Mouse (Mus musculus) bone marrow, adult 2 months (tissue): ENCODE data around the gene Rrbp1. TPM values are rescaled to one million over a fixed set of nuclear protein-coding genes. Genes with fewer than 3 reads are reported as not detected.
A peak's percentile ranks its signal among the peaks of the same experiment; 100 is the strongest.

Source experiments
- H3K27ac ChIP-seq: fragments of 200-500 bp; 2 replicates; pipeline ENCODE4 v1.5.1; 2012; ENCODE audit warnings: low read depth, mild to moderate bottlenecking, control low read depth, inconsistent platforms, low read length; ENCODE audit not compliant: control insufficient read depth, poor library complexity, insufficient read depth
- H3K4me1 ChIP-seq: fragments of 200-500 bp; 2 replicates; pipeline ENCODE4 v1.6.1; 2011; ENCODE audit warnings: low read length; ENCODE audit not compliant: control insufficient read depth, insufficient read depth
- H3K4me3 ChIP-seq: fragments of 200-500 bp; replicated peaks from 2 replicates; pipeline ENCODE3; 2011; ENCODE audit warnings: mild to moderate bottlenecking, low read depth, low read length, control low read depth; ENCODE audit not compliant: control insufficient read depth
- CTCF ChIP-seq: fragments of 200-500 bp; IDR thresholded peaks from 2 replicates; pipeline ENCODE4 v1.5.1; 2011; ENCODE audit warnings: low read length, control low read depth; ENCODE audit not compliant: control insufficient read depth, insufficient read depth
- POLR2A ChIP-seq: fragments of 200-500 bp; IDR thresholded peaks from 2 replicates; pipeline ENCODE4 v1.6.1; 2011; ENCODE audit warnings: low read depth, mild to moderate bottlenecking, control low read depth, low read length, borderline replicate concordance; ENCODE audit not compliant: control insufficient read depth
- whole genome bisulfite sequencing: fragments of 180-500 bp; shearing (Covaris S2); methylation state at CpG from one replicate; pipeline ENCODE4 v1.1.7; 2018; 5-methylcytosine and 5-hydroxymethylcytosine counted together
- polyA plus RNA-seq: library from polyadenylated mRNA; stranded (reverse); fragments of >200 nt; gene quantifications from 2 replicates; pipeline ENCODE4 v1.2.4, GENCODE M21; 2011; ENCODE audit warnings: low replicate concordance; ENCODE audit not compliant: missing spikeins, insufficient read depth, insufficient read length

Rrbp1 gene
- polyA plus RNA-seq, 1 experiment: 155 TPM

- H3K4me3 ChIP-seq: peak within 1 kb of the TSS; percentile 89
- H3K27ac ChIP-seq: peak within 1 kb of the TSS; percentile 93
- under 1% methylated on average over 71 of the region's 71 CpGs for WGBS
- TF ChIP-seq CTCF (no peak), POLR2A (peak; percentile 95)
- H3K4me1 ChIP-seq: no peaks in the 10 kb centered on the region; the same call in 1 of the 2 replicates
These were observed 96.1 kb downstream of the Rrbp1 start, which contains the start of gene Dstn for GRCm38 (mm10) chr2:143914760-143915599. Gene Dstn (plus strand): TSS chr2:143915320.

GRCm38 (mm10) chr2:143914221-143914620 is 96.8 kb downstream of the Rrbp1 start:
- 10% methylated on average over 10 of the region's 10 CpGs for WGBS
- TF ChIP-seq CTCF (no peak), POLR2A (no peak)
- Histone ChIP-seq H3K27ac (no peak overlapping the region), H3K4me1 (no peaks in the 10 kb centered on the region; the same call in 1 of the 2 replicates), H3K4me3 (peak overlapping the region; percentile 89)

GRCm38 (mm10) chr2:143912199-143912598 is 98.9 kb downstream of the Rrbp1 start:
- WGBS: 73% methylated on average over 2 of the region's 2 CpGs

GRCm38 (mm10) chr2:143909230-143909629 is 101.8 kb downstream of the Rrbp1 start:
- no peaks in the 10 kb centered on the region; the same call in 1 of the 2 replicates for H3K4me1 ChIP-seq
- 81% methylated on average over 2 of the region's 2 CpGs for WGBS
- TF ChIP-seq CTCF (no peak), POLR2A (no peak)
- no peak overlapping the region for H3K4me3 ChIP-seq
- H3K27ac ChIP-seq: no peak overlapping the region

More at GRCm38 (mm10) chr2:143912199-143912598, 98.9 kb downstream of the Rrbp1 start:
- TF ChIP-seq CTCF (no peak), POLR2A (no peak)
- no peaks in the 10 kb centered on the region; the same call in 1 of the 2 replicates for H3K4me1 ChIP-seq
- H3K4me3 ChIP-seq: no peak overlapping the region
- H3K27ac ChIP-seq: no peak overlapping the region

GRCm38 (mm10) chr2:143904896-143905295 is 106.2 kb downstream of the Rrbp1 start:
- H3K4me3 ChIP-seq: no peak overlapping the region
- WGBS: 64% methylated on average over 5 of the region's 5 CpGs
- no peak for TF ChIP-seq CTCF
- TF ChIP-seq POLR2A: no peak
- no peaks in the 10 kb centered on the region for H3K4me1 ChIP-seq
- no peak overlapping the region for H3K27ac ChIP-seq

GRCm38 (mm10) chr2:143903376-143904045 is 107.6 kb downstream of the Rrbp1 start:
- peaks cover 1% of the 10 kb centered on the region; the same call in 1 of the 2 replicates for H3K4me1 ChIP-seq
- no peak overlapping the region for H3K4me3 ChIP-seq
- WGBS: 67% methylated on average over 9 of the region's 9 CpGs
- TF ChIP-seq POLR2A: no peak
- TF ChIP-seq CTCF: no peak
- no peak overlapping the region for H3K27ac ChIP-seq

- no peak for TF ChIP-seq POLR2A
- TF ChIP-seq CTCF: no peak
- 78% methylated on average over 5 of the region's 5 CpGs for WGBS
- no peak overlapping the region for H3K4me3 ChIP-seq
- H3K4me1 ChIP-seq: peaks cover 1% of the 10 kb centered on the region; the same call in 1 of the 2 replicates
- H3K27ac ChIP-seq: no peak overlapping the region
These were observed 110.2 kb downstream of the Rrbp1 start for GRCm38 (mm10) chr2:143900821-143901351.
